Mouse (Mus musculus) neural tube, embryonic 11.5 days (tissue): Measurements from ENCODE around the gene Ablim1. TPM values are rescaled to one million over a fixed set of nuclear protein-coding genes. Genes with fewer than 3 reads are reported as not detected.

ENCODE experiments used
- ATAC-seq: fragments of 200-750 bp; cut with Nextera tagmentation; 2 replicates; pipeline ENCODE4 v1.8.0; 2017; ENCODE audit warnings: moderate number of reproducible peaks, mild to moderate bottlenecking, moderate TSS enrichment, moderate library complexity; ENCODE audit not compliant: insufficient read depth, low FRiP score, low TSS enrichment
- DNase-seq: peaks from one replicate; pipeline ENCODE4 v3.0.0-alpha.2; 2015; ENCODE audit warnings: low spot score
- H3K27ac ChIP-seq: fragments of 300-500 bp; sonication (generic); 2 replicates; pipeline ENCODE4 v1.5.1; 2014; ENCODE audit warnings: low read depth, mild to moderate bottlenecking, low read length
- H3K27me3 ChIP-seq: fragments of 300-500 bp; sonication (generic); 2 replicates; pipeline ENCODE4 v1.6.1; 2014; ENCODE audit warnings: mild to moderate bottlenecking, low read length, mixed read lengths; ENCODE audit not compliant: control insufficient read depth, insufficient read depth
- H3K36me3 ChIP-seq: fragments of 300-500 bp; sonication (generic); 2 replicates; pipeline ENCODE4 v1.6.1; 2014; ENCODE audit warnings: mild to moderate bottlenecking, low read length, moderate library complexity, mixed read lengths; ENCODE audit not compliant: control insufficient read depth, insufficient read depth
- H3K4me1 ChIP-seq: fragments of 300-500 bp; sonication (generic); 2 replicates; pipeline ENCODE4 v1.6.1; 2014; ENCODE audit warnings: low read length, mixed read lengths; ENCODE audit not compliant: control insufficient read depth, insufficient read depth
- H3K4me2 ChIP-seq: fragments of 300-500 bp; sonication (generic); 2 replicates; pipeline ENCODE4 v1.6.1; 2014; ENCODE audit warnings: low read depth, mild to moderate bottlenecking, moderate library complexity
- H3K4me3 ChIP-seq: fragments of 300-500 bp; sonication (generic); 2 replicates; pipeline ENCODE4 v1.5.1; 2014; ENCODE audit warnings: low read depth, low read length
- H3K9ac ChIP-seq: fragments of 300-500 bp; sonication (generic); 2 replicates; pipeline ENCODE4 v1.6.1; 2014; ENCODE audit warnings: mild to moderate bottlenecking, low read length
- H3K9me3 ChIP-seq: fragments of 300-500 bp; sonication (generic); 2 replicates; pipeline ENCODE4 v1.6.1; 2016; ENCODE audit warnings: low read length; ENCODE audit not compliant: control insufficient read depth
- WGBS: fragments of 180-500 bp; shearing (Covaris S2); extraction: QIAGEN DNeasy Blood & Tissue Kit; methylation state at CpG from one replicate; pipeline ENCODE4 v1.1.7; 2014; 5-methylcytosine and 5-hydroxymethylcytosine counted together
- polyA plus RNA-seq: library from polyadenylated mRNA; unstranded; fragments of >200 nt; fragmentation: Nextera tagmentation; extraction: Ambion mirVana; gene quantifications from 2 replicates; pipeline ENCODE4 v1.2.1, GENCODE M21; 2014

The Ablim1 gene
- polyA plus RNA-seq, 1 experiment from 2014 or later = 24.5 TPM

DNA sequence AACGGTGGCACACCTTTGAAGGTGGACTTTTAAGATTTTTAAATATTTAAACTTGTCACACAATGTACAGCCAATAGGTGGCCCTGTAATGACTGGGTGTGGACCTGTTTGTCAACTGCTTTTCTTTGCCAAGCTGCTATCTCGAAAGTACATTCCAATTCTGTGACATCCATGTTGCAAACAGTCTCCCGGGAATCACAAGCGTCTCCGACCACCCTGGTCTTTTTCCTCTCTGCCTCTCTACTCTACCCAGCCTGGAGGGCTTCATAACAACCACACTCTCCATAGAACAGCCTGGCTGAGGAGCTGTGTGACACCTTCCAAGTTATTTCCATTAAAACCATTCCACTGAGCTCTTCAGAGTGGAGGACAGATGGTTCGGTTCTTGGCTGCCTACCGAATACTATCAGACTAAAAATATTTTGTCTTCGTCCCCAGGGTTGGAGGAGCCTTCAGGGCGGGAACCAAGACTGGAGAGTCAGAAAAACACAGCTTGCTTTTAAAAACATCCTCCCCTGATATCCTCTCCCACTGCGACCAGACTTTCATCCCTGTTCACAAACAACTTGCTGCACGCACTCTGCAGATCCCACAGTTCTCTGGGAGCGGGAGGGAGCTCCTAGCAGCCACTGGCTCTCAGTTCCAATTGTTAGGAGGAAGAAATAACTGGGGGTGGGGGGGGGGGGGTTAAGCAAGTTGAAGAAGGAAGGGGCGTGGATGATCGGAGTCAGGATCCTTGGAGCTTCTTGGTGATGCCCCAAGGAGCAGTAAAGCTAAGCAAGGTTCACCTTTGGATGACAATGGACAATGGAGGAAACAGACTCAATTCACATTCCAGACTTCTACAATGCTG lies 216.3 kb downstream of the Ablim1 start:
- no peaks in the 10 kb centered on the region for H3K4me1 ChIP-seq
- H3K36me3 ChIP-seq = no peaks in the 10 kb centered on the region
- WGBS = 63% methylated on average over 14 of the region's 14 CpGs
- no peak for DNase-seq
- H3K27me3 ChIP-seq = no peaks in the 10 kb centered on the region
- H3K9ac ChIP-seq = no peak overlapping the region
- H3K9me3 ChIP-seq = no peaks in the 10 kb centered on the region
- no peak overlapping the region for H3K4me3 ChIP-seq
- no peak overlapping the region for H3K27ac ChIP-seq
- no peak for ATAC-seq
- no peak overlapping the region for H3K4me2 ChIP-seq

DNA sequence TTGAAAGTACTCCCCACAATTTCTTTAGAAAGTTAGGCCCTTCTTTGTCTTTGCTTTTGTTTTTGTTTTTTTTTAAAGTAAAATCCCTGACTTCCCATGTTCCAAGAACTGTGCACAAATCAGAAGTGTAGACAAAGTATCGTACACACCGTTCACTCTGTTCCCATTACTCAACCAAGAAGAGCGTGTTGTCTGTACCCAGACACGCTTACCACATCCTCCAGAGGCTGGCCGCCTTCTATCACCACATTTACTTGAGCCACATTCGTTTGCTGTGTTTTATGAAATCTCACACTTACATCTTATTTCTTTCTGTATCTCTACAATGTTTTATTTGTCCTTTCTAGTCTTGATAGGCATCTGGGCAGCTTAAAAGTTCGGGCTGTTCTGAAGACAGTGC lies 219.4 kb downstream of the Ablim1 start:
- DNase-seq = no peak
- WGBS = 87% methylated on average over 7 of the region's 7 CpGs
- no peak overlapping the region for H3K9ac ChIP-seq
- no peak for ATAC-seq
- no peak overlapping the region for H3K4me3 ChIP-seq
- H3K27ac ChIP-seq = no peak overlapping the region
- no peaks in the 10 kb centered on the region for H3K9me3 ChIP-seq
- no peak overlapping the region for H3K4me2 ChIP-seq
- H3K4me1 ChIP-seq = no peaks in the 10 kb centered on the region
- no peaks in the 10 kb centered on the region for H3K27me3 ChIP-seq
- H3K36me3 ChIP-seq = no peaks in the 10 kb centered on the region

DNA sequence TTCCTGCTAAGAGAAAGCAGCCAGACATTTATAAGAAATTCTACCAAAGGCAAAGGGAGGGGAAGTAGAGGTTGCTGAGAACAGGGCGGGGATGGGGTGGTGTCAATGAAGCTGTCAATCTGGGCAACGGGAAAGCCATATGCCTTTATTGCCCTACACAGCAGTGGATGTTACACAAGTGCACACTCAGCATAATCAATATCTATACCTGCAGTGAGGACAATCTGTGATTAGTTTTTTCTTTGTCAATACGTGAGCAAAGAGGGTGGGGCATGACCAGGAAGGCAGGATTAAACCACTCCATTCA lies 221.1 kb downstream of the Ablim1 start:
- H3K36me3 ChIP-seq = no peaks in the 10 kb centered on the region
- no peaks in the 10 kb centered on the region for H3K4me1 ChIP-seq
- 71% methylated on average over 3 of the region's 3 CpGs for WGBS
- ATAC-seq (no peak), DNase-seq (no peak)
- H3K27me3 ChIP-seq = no peaks in the 10 kb centered on the region
- H3K27ac ChIP-seq = no peak overlapping the region
- no peak overlapping the region for H3K9ac ChIP-seq
- H3K4me2 ChIP-seq = no peak overlapping the region
- no peaks in the 10 kb centered on the region for H3K9me3 ChIP-seq
- H3K4me3 ChIP-seq = no peak overlapping the region

DNA sequence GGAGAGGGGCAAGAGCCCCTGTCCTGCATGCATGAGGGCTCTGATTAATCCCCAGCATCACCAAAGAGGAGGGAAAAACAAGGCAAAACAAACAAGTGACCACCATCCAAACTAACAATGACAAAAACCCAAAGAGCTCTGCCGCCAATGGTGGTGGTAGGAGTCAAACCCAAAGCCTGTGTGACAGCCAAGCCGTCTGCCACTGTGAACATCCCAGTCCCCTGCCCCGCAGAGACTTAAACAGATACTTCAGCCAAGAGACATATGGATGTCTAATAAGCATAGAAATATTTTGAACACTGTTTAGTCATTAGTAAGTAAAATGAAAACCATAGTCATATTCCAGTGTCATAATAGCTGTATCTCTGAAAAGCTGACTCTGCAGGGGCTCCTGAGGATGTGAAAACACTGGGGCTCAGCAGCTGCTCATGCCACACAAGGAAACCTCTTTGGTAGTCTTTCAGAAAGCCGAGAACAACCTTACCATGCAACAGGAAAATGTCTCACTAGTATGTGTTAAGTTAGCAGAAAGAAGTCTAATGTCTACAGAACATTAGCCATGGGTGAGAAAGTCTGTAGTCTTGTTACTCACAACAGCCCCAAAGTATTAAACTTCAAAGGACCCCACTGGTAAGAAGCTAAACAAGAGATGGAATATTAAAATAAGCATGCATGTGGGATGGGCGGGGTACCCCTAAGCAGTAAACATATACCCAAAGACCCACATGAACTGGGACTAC lies 221.6 kb downstream of the Ablim1 start:
- Histone ChIP-seq H3K27ac (no peak overlapping the region), H3K27me3 (no peaks in the 10 kb centered on the region), H3K4me3 (no peak overlapping the region), H3K4me1 (no peaks in the 10 kb centered on the region), H3K36me3 (no peaks in the 10 kb centered on the region), H3K9ac (no peak overlapping the region), H3K4me2 (no peak overlapping the region), H3K9me3 (no peaks in the 10 kb centered on the region)
- ATAC-seq (no peak), DNase-seq (no peak)
- 85% methylated on average over 5 of the region's 5 CpGs for WGBS

DNA sequence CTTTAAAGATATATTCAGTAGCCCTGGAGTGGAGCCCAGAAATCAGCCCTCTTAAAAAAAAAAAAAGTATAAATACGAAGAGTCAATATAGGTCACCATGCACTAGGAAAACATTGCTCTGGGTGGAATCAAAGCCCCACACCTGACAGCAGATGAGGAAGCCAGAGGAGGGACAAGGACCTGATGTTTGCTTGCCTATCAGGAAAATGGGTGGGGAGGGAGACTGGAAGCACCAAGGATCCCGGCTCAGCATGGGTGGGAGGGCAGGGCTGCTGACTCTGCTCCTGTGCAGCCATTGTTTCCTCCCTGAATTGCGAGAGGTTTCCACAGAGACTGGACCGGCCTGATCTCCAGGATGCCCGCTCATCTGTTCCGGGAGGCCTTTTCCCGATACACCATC lies 223.4 kb downstream of the Ablim1 start:
- H3K36me3 ChIP-seq = no peaks in the 10 kb centered on the region
- WGBS = 68% methylated on average over 7 of the region's 7 CpGs
- DNase-seq (no peak), ATAC-seq (no peak)
- H3K4me2 ChIP-seq = no peak overlapping the region
- no peak overlapping the region for H3K9ac ChIP-seq
- no peaks in the 10 kb centered on the region for H3K27me3 ChIP-seq
- H3K4me3 ChIP-seq = no peak overlapping the region
- no peak overlapping the region for H3K27ac ChIP-seq
- no peaks in the 10 kb centered on the region for H3K9me3 ChIP-seq
- no peaks in the 10 kb centered on the region for H3K4me1 ChIP-seq

DNA sequence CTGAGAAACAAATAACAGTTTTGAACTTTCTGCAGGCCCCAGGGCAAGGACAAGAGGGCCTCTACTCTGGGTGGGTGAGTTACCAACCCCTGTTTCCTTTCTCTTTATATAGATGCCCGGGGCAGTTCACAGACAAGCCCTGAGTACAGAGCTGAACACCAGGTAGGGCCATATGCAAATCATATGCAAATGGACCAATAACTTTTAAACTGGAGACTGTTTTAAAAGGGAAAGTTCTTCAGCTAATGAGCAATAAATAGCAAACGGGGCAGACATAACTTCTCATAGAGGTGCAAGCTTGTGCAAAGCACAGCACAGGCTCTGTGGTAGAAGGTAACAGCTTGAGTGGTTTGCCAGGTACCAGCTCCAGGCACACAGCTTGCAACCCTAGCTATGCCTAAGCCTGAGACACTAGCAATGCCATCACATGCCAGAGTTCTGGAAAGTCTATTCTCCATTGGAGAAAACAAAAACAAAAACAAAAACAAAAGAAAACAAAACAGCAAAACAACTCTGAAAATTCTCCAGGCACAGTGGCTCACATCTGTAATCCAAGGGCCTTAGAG lies 225.8 kb downstream of the Ablim1 start:
- Histone ChIP-seq H3K27me3 (no peaks in the 10 kb centered on the region), H3K9ac (no peak overlapping the region), H3K27ac (no peak overlapping the region), H3K36me3 (no peaks in the 10 kb centered on the region), H3K4me3 (no peak overlapping the region), H3K4me2 (no peak overlapping the region), H3K9me3 (no peaks in the 10 kb centered on the region), H3K4me1 (no peaks in the 10 kb centered on the region)
- DNase-seq = no peak
- WGBS = 57% methylated on average over 2 of the region's 2 CpGs
- ATAC-seq = no peak

DNA sequence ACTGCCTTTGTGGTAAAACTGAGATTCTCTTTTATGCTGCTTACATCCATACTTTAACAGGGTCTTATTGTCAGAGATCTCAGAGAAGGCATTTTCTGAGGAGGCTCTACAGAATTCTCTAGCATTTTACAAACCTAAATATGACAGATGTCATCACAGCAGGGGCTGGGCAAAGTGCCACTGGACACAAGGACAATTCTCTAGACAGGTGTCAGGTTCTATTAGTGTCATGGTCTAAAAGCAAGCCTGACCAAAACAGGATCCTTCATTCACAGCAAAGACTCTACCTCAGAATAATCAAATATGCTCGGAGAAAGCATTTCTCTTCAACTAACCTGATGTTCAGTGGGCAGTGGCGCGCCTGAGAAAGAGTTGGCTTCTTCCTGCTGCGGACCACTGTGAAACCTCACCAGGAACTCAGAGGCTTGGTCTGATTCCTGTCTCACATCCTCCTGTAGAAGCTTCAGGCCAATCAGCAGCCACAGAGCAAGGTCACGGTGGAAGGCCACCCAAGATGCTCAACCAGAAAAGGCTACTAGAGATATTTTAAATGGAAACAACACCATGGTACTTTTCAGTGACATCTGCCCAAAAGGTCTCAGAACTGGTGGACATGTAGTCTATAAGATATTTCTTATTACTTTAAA lies 230.1 kb downstream of the Ablim1 start:
- ATAC-seq = no peak
- Histone ChIP-seq H3K27me3 (no peaks in the 10 kb centered on the region), H3K9me3 (no peaks in the 10 kb centered on the region), H3K27ac (no peak overlapping the region), H3K4me2 (no peak overlapping the region), H3K4me1 (peaks cover 3% of the 10 kb centered on the region; the same call in 1 of the 2 replicates), H3K4me3 (no peak overlapping the region), H3K9ac (no peak overlapping the region), H3K36me3 (no peaks in the 10 kb centered on the region)
- 95% methylated on average over 5 of the region's 5 CpGs for WGBS
- DNase-seq = no peak

DNA sequence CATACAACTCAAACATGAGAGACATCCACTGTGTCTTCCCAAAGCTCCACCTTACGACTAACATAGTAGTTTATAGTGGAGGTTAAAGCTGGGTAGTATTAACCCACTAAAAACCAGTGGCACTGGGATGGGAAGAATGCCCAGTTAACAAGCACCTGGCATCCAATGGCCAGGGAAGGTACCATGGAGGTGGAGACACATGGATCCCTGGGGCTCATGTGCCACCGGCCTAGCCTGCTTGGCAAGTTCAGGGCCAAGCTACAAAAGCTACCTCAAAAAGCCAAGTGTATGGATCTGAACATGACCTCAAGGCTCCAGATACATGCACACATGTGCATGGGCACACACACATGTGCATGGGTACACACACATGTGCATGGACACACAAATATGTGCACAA lies 230.8 kb downstream of the Ablim1 start:
- ATAC-seq = no peak
- 96% methylated on average over 2 of the region's 2 CpGs for WGBS
- H3K9ac ChIP-seq = no peak overlapping the region

More for the DNA sequence above, 230.8 kb downstream of the Ablim1 start:
- no peak overlapping the region for H3K27ac ChIP-seq
- peaks cover 3% of the 10 kb centered on the region; the same call in 1 of the 2 replicates for H3K4me1 ChIP-seq
- no peak overlapping the region for H3K4me3 ChIP-seq
- H3K4me2 ChIP-seq = no peak overlapping the region
- H3K27me3 ChIP-seq = no peaks in the 10 kb centered on the region
- no peaks in the 10 kb centered on the region for H3K9me3 ChIP-seq
- DNase-seq = no peak
- no peaks in the 10 kb centered on the region for H3K36me3 ChIP-seq
